Mouse (Mus musculus): Measurements from ENCODE around the gene Rpl41. TPM values are rescaled to one million over a fixed set of nuclear protein-coding genes. Genes with fewer than 3 reads are reported as not detected.

The Rpl41 gene
- polyA plus RNA-seq, 1 experiment from 2014 or later = 4,536 TPM

- no peak for TF ChIP-seq CTCF (IDR thresholded peaks at IDR 0.05; ENCODE audit: low read depth)
- Histone ChIP-seq H3K4me3 (replicated peaks; ENCODE audit: low read depth, low read length) (peak overlapping the region; percentile 71), H3K4me1 (replicated peaks; ENCODE audit: insufficient read depth, low read length) (peaks cover 3% of the 10 kb centered on the region; the same call in 1 of the 2 replicates), H3K9me3 (replicated peaks; ENCODE audit: low read length) (no peaks in the 10 kb centered on the region), H3K36me3 (ENCODE audit: insufficient read depth, low read length) (no peaks in the 10 kb centered on the region), H3K27ac (peak overlapping the region; percentile 95), H3K27me3 (ENCODE audit: insufficient read depth, low read length) (no peaks in the 10 kb centered on the region), H3K4me2 (ENCODE audit: low read length) (peak overlapping the region; percentile 99), H3K9ac (ENCODE audit: low read depth, low read length) (peak overlapping the region; percentile 65)
- WGBS = 3% methylated on average over 23 of the region's 23 CpGs
- ATAC-seq (replicated peaks; ENCODE audit: low FRiP score, low read depth) (0 out of 2 replicates have a peak, but pooled peaks have one; percentile 9), DNase-seq (ENCODE audit: low spot score) (no peak)
Observed at GRCm38 (mm10) chr10:128588775-128589463, 39.8 kb upstream of the Rpl41 start.

GRCm38 (mm10) chr10:128588136-128588535 is 39.0 kb upstream of the Rpl41 start:
- H3K36me3 ChIP-seq (ENCODE audit: insufficient read depth, low read length) = no peaks in the 10 kb centered on the region
- peaks cover 3% of the 10 kb centered on the region; the same call in 1 of the 2 replicates for H3K4me1 ChIP-seq (replicated peaks; ENCODE audit: insufficient read depth, low read length)
- H3K9ac ChIP-seq (ENCODE audit: low read depth, low read length) = no peak overlapping the region
- DNase-seq (ENCODE audit: low spot score) (no peak), ATAC-seq (replicated peaks; ENCODE audit: low FRiP score, low read depth) (no peak)
- H3K27me3 ChIP-seq (ENCODE audit: insufficient read depth, low read length) = no peaks in the 10 kb centered on the region
- peak overlapping the region; percentile 71; the same call in 1 of the 2 replicates for H3K4me3 ChIP-seq (replicated peaks; ENCODE audit: low read depth, low read length)
- peak overlapping the region; percentile 95 for H3K27ac ChIP-seq
- TF ChIP-seq CTCF (IDR thresholded peaks at IDR 0.05; ENCODE audit: low read depth) = no peak
- H3K4me2 ChIP-seq (ENCODE audit: low read length) = peak overlapping the region; percentile 99
- H3K9me3 ChIP-seq (replicated peaks; ENCODE audit: low read length) = no peaks in the 10 kb centered on the region
- WGBS = 71% methylated on average over 1 of the region's 1 CpGs

GRCm38 (mm10) chr10:128587697-128588096 is 38.6 kb upstream of the Rpl41 start:
- H3K4me3 ChIP-seq (replicated peaks; ENCODE audit: low read depth, low read length) = no peak overlapping the region; the same call in 1 of the 2 replicates
- DNase-seq (ENCODE audit: low spot score) (no peak), ATAC-seq (replicated peaks; ENCODE audit: low FRiP score, low read depth) (peak; percentile 31)
- no peak for TF ChIP-seq CTCF (IDR thresholded peaks at IDR 0.05; ENCODE audit: low read depth)
- H3K4me1 ChIP-seq (replicated peaks; ENCODE audit: insufficient read depth, low read length) = peaks cover 3% of the 10 kb centered on the region; the same call in 1 of the 2 replicates
- WGBS = 49% methylated on average over 8 of the region's 8 CpGs
- H3K9ac ChIP-seq (ENCODE audit: low read depth, low read length) = no peak overlapping the region
- peak overlapping the region; percentile 99 for H3K4me2 ChIP-seq (ENCODE audit: low read length)
- H3K27ac ChIP-seq = peak overlapping the region; percentile 95
- H3K9me3 ChIP-seq (replicated peaks; ENCODE audit: low read length) = no peaks in the 10 kb centered on the region
- no peaks in the 10 kb centered on the region for H3K27me3 ChIP-seq (ENCODE audit: insufficient read depth, low read length)
- H3K36me3 ChIP-seq (ENCODE audit: insufficient read depth, low read length) = no peaks in the 10 kb centered on the region

- Histone ChIP-seq H3K27ac (no peak overlapping the region), H3K4me1 (replicated peaks; ENCODE audit: insufficient read depth, low read length) (peaks cover 3% of the 10 kb centered on the region; the same call in 1 of the 2 replicates), H3K36me3 (ENCODE audit: insufficient read depth, low read length) (no peaks in the 10 kb centered on the region), H3K9ac (ENCODE audit: low read depth, low read length) (peak overlapping the region; percentile 27; the same call in 1 of the 2 replicates), H3K9me3 (replicated peaks; ENCODE audit: low read length) (no peaks in the 10 kb centered on the region), H3K4me3 (replicated peaks; ENCODE audit: low read depth, low read length) (no peak overlapping the region), H3K4me2 (ENCODE audit: low read length) (no peak overlapping the region), H3K27me3 (ENCODE audit: insufficient read depth, low read length) (no peaks in the 10 kb centered on the region)
- no peak for ATAC-seq (replicated peaks; ENCODE audit: low FRiP score, low read depth)
- no peak for TF ChIP-seq CTCF (IDR thresholded peaks at IDR 0.05; ENCODE audit: low read depth)
- 63% methylated on average over 4 of the region's 4 CpGs for WGBS
- no peak for DNase-seq (ENCODE audit: low spot score)
Observed at GRCm38 (mm10) chr10:128587120-128587519, 38.0 kb upstream of the Rpl41 start.

- Histone ChIP-seq H3K27ac (no peak overlapping the region), H3K9me3 (replicated peaks; ENCODE audit: low read length) (no peaks in the 10 kb centered on the region)
- DNase-seq (ENCODE audit: low spot score) = no peak
Observed at GRCm38 (mm10) chr10:128586546-128586945, 37.4 kb upstream of the Rpl41 start.

GRCm38 (mm10) chr10:128584386-128584785 is 35.3 kb upstream of the Rpl41 start:
- Histone ChIP-seq H3K27me3 (ENCODE audit: insufficient read depth, low read length) (no peaks in the 10 kb centered on the region), H3K36me3 (ENCODE audit: insufficient read depth, low read length) (no peaks in the 10 kb centered on the region), H3K4me2 (ENCODE audit: low read length) (peak overlapping the region; percentile 8), H3K4me3 (replicated peaks; ENCODE audit: low read depth, low read length) (no peak overlapping the region), H3K9ac (ENCODE audit: low read depth, low read length) (no peak overlapping the region), H3K4me1 (replicated peaks; ENCODE audit: insufficient read depth, low read length) (peaks cover 3% of the 10 kb centered on the region; the same call in 1 of the 2 replicates), H3K9me3 (replicated peaks; ENCODE audit: low read length) (no peaks in the 10 kb centered on the region), H3K27ac (peak overlapping the region; percentile 70)
- WGBS = 10% methylated on average over 4 of the region's 4 CpGs
- ATAC-seq (replicated peaks; ENCODE audit: low FRiP score, low read depth) = peak; percentile 63
- no peak for TF ChIP-seq CTCF (IDR thresholded peaks at IDR 0.05; ENCODE audit: low read depth)
- DNase-seq (ENCODE audit: low spot score) = peak; percentile 52

More at GRCm38 (mm10) chr10:128586546-128586945, 37.4 kb upstream of the Rpl41 start:
- no peak for ATAC-seq (replicated peaks; ENCODE audit: low FRiP score, low read depth)
- Histone ChIP-seq H3K4me3 (replicated peaks; ENCODE audit: low read depth, low read length) (no peak overlapping the region), H3K9ac (ENCODE audit: low read depth, low read length) (no peak overlapping the region), H3K27me3 (ENCODE audit: insufficient read depth, low read length) (no peaks in the 10 kb centered on the region), H3K4me1 (replicated peaks; ENCODE audit: insufficient read depth, low read length) (peaks cover 3% of the 10 kb centered on the region; the same call in 1 of the 2 replicates), H3K36me3 (ENCODE audit: insufficient read depth, low read length) (no peaks in the 10 kb centered on the region), H3K4me2 (ENCODE audit: low read length) (no peak overlapping the region)
- WGBS = 17% methylated on average over 1 of the region's 1 CpGs
- no peak for TF ChIP-seq CTCF (IDR thresholded peaks at IDR 0.05; ENCODE audit: low read depth)
